In the genomic region with DNA sequence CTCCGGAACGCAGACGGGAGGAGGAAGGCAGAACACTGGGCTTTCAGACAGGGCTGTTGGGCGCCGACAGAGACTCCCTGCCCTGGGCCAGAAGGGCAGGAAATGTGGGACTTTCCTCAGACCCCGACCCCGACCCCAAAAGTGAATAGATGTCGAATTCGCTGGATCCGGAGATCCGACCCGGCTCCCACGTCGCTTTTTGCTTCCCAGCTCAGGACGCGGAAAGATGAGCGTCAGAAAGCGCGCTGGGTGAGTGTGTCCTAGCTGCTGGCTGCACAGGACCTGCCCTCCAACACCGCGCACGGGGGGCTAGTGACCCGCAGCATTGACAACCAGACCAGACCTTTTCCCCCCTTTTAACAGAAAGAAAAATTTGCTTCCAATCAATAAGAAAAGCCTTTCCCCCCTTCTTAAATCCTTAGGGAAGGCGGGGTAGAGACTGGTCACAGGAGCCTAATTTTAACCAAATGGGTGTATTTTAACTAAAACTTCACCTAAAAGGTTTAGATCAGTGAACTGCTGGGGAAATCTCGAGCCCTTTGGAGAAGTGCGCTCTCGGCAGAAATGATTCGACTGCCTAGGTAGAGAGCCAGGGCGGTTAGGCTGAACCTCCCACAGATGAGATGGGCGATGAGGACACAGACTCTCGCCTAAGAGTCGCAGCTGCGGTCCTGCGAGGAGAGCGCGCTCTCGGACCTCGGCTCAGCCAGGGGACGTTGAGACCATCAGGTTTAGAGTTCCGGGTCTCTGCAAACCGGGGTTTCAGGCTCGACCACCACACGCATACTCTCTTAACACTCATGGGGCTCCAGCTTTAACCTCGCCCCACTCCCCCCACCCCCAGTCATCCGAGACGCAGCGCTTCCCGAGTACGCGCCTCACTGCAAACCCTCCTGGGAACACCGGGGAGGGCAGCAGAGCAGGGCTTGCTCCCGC, we compare ENCODE assay signal across 9 mouse cellular contexts. TPM values are rescaled to one million over a fixed set of nuclear protein-coding genes. Genes with fewer than 3 reads are reported as not detected.
A peak's percentile ranks its signal among the peaks of the same experiment; 100 is the strongest.
DNase-seq lines count a peak whose midpoint lies in the region; ATAC-seq lines count a peak whose summit lies in the region.
"Had no signal": no experiment of that assay in that cellular context is flagged by ENCODE, and none has a peak within 500 bp of the region (broad histone marks: within the 10 kb centered on the region; RNA-seq: fewer than 3 reads in every experiment).

No protein-coding gene starts in this region.

- no peak for ATAC-seq in lung, embryonic 15.5 days (ENCODE audit: borderline replicate concordance, extremely low read depth, low FRiP score, low TSS enrichment)
- ATAC-seq in forebrain, embryonic 11.5 days (replicated peaks; ENCODE audit: low FRiP score): no peak
- ATAC-seq in limb, embryonic 12.5 days (ENCODE audit: insufficient number of reproducible peaks, insufficient read depth, low FRiP score, low TSS enrichment, low read depth): no peak
- ATAC-seq in stomach, embryonic 14.5 days (ENCODE audit: insufficient number of reproducible peaks, insufficient read depth, low FRiP score, low read depth): no peak
- no peak for ATAC-seq in inflammation-experienced regulatory T-cells, adult 6 months

- H3K9ac ChIP-seq in lung, embryonic 15.5 days: no peak overlapping the region
- no peak overlapping the region for H3K9ac ChIP-seq in forebrain, embryonic 11.5 days (ENCODE audit: low read length)
- 0 out of 2 replicates have a peak overlapping the region, but pooled peaks have one; percentile 31 for H3K9ac ChIP-seq in limb, embryonic 12.5 days (replicated peaks)
- H3K9ac ChIP-seq in stomach, embryonic 14.5 days (replicated peaks; ENCODE audit: low read depth, low read length): no peak overlapping the region

- no peaks in the 10 kb centered on the region for H3K36me3 ChIP-seq in lung, embryonic 15.5 days
- no peaks in the 10 kb centered on the region for H3K36me3 ChIP-seq in forebrain, embryonic 11.5 days (ENCODE audit: control insufficient read depth, insufficient read depth, low read length)
- no peaks in the 10 kb centered on the region for H3K36me3 ChIP-seq in limb, embryonic 12.5 days
- no peaks in the 10 kb centered on the region for H3K36me3 ChIP-seq in stomach, embryonic 14.5 days (ENCODE audit: control insufficient read depth, insufficient read depth, low read length)

- H3K4me3 ChIP-seq in lung, embryonic 15.5 days: peak overlapping the region; percentile 52
- H3K4me3 ChIP-seq in forebrain, embryonic 11.5 days (ENCODE audit: low read depth, low read length): peak overlapping the region; percentile 26
- peak overlapping the region; percentile 36 for H3K4me3 ChIP-seq in limb, embryonic 12.5 days (replicated peaks)
- H3K4me3 ChIP-seq in stomach, embryonic 14.5 days (ENCODE audit: low read depth, low read length): peak overlapping the region; percentile 19

- H3K4me1 ChIP-seq in lung, embryonic 15.5 days: peaks cover 30% of the 10 kb centered on the region
- peaks cover 14% of the 10 kb centered on the region for H3K4me1 ChIP-seq in forebrain, embryonic 11.5 days (replicated peaks; ENCODE audit: control insufficient read depth, insufficient read depth, low read length)
- peaks cover 48% of the 10 kb centered on the region for H3K4me1 ChIP-seq in limb, embryonic 12.5 days (replicated peaks)
- 0 out of 2 replicates have a peak, but pooled peaks cover 4% of the 10 kb centered on the region for H3K4me1 ChIP-seq in stomach, embryonic 14.5 days (ENCODE audit: control insufficient read depth, insufficient read depth, low read length)

- H3K9me3 ChIP-seq in lung, embryonic 15.5 days: no peaks in the 10 kb centered on the region
- no peaks in the 10 kb centered on the region for H3K9me3 ChIP-seq in forebrain, embryonic 11.5 days (ENCODE audit: control insufficient read depth, low read length)
- no peaks in the 10 kb centered on the region for H3K9me3 ChIP-seq in limb, embryonic 12.5 days
- H3K9me3 ChIP-seq in stomach, embryonic 14.5 days (ENCODE audit: control insufficient read depth, low read depth, low read length): no peaks in the 10 kb centered on the region

- no peak for DNase-seq in lung, postnatal 4 days
- DNase-seq in forebrain, embryonic 11.5 days (ENCODE audit: low spot score): peak; percentile 71
- DNase-seq in gastrocnemius, adult 8-10 months (ENCODE audit: low spot score in 2 of 2): no peak
- DNase-seq in adrenal gland, postnatal 25 days: no peak

- H3K4me2 ChIP-seq in lung, embryonic 15.5 days: peak overlapping the region; percentile 97
- peak overlapping the region; percentile 51 for H3K4me2 ChIP-seq in forebrain, embryonic 11.5 days (ENCODE audit: low read depth, low read length, severe bottlenecking)
- H3K4me2 ChIP-seq in limb, embryonic 12.5 days: peak overlapping the region; percentile 95
- H3K4me2 ChIP-seq in stomach, embryonic 14.5 days (replicated peaks; ENCODE audit: low read depth, low read length): peak overlapping the region; percentile 28

- peaks cover 78% of the 10 kb centered on the region for H3K27me3 ChIP-seq in lung, embryonic 15.5 days
- H3K27me3 ChIP-seq in forebrain, embryonic 11.5 days (ENCODE audit: control insufficient read depth, insufficient read depth, low read length): peaks cover 64% of the 10 kb centered on the region
- H3K27me3 ChIP-seq in limb, embryonic 12.5 days: peaks cover 83% of the 10 kb centered on the region
- H3K27me3 ChIP-seq in stomach, embryonic 14.5 days (ENCODE audit: control insufficient read depth, insufficient read depth, low read length): peaks cover 36% of the 10 kb centered on the region

- H3K27ac ChIP-seq in lung, embryonic 15.5 days: no peak overlapping the region
- no peak overlapping the region for H3K27ac ChIP-seq in forebrain, embryonic 11.5 days (ENCODE audit: low read depth, low read length)
- H3K27ac ChIP-seq in limb, embryonic 12.5 days: no peak overlapping the region
- H3K27ac ChIP-seq in stomach, embryonic 14.5 days (ENCODE audit: low read length): no peak overlapping the region

- under 1% methylated on average over 52 of the region's 52 CpGs for WGBS in lung, embryonic 15.5 days
- under 1% methylated on average over 52 of the region's 52 CpGs for WGBS in forebrain, embryonic 11.5 days
- WGBS in limb, embryonic 12.5 days: under 1% methylated on average over 52 of the region's 52 CpGs
- under 1% methylated on average over 52 of the region's 52 CpGs for WGBS in stomach, embryonic 14.5 days

RNA-seq across cellular contexts. Expression of a gene that starts 1.8 kb away (rescaled TPM):
- polyA plus RNA-seq in lung, embryonic 15.5 days (2015; fragmentation: Nextera tagmentation; extraction: Ambion mirVana): 2.3 and 3.3 TPM in 2 replicates
- 5.3 and 5.4 TPM in 2 replicates for polyA plus RNA-seq in forebrain, embryonic 11.5 days (2014; fragmentation: Nextera tagmentation; extraction: Ambion mirVana)
- polyA plus RNA-seq in limb, embryonic 12.5 days (2016; fragmentation: Nextera tagmentation; extraction: Ambion mirVana): 9.1 and 10.3 TPM in 2 replicates
- polyA plus RNA-seq in stomach, embryonic 14.5 days (2014; fragmentation: Nextera tagmentation; extraction: Ambion mirVana): 4.7 and 6.3 TPM in 2 replicates
- polyA plus RNA-seq in inflammation-experienced regulatory T-cells, adult 6 months (2017; shearing (Covaris generic)): not detected
- total RNA-seq in gastrocnemius, adult 8-10 months (2022): 10 to 100 TPM in 3 of 4 experiments, 1 to 10 TPM in 1; 9.1 to 25.8 (median 17.9) TPM
- total RNA-seq in adrenal gland, postnatal 25 days (2021): 9.4 and 9.7 TPM in 2 replicates
- total RNA-seq: granulocyte monocyte progenitor cell, adult 5-6 weeks had no signal

RNA-seq across cellular contexts. Expression of a gene that starts 34.7 kb away (rescaled TPM):
- 0.36 TPM in 2 replicates for polyA plus RNA-seq in lung, embryonic 15.5 days (2015; fragmentation: Nextera tagmentation; extraction: Ambion mirVana)
- polyA plus RNA-seq in forebrain, embryonic 11.5 days (2014; fragmentation: Nextera tagmentation; extraction: Ambion mirVana): not detected in 2 replicates
- polyA plus RNA-seq in limb, embryonic 12.5 days (2016; fragmentation: Nextera tagmentation; extraction: Ambion mirVana): not detected in 2 replicates
- polyA plus RNA-seq in stomach, embryonic 14.5 days (2014; fragmentation: Nextera tagmentation; extraction: Ambion mirVana): not detected in 2 replicates
- not detected for polyA plus RNA-seq in inflammation-experienced regulatory T-cells, adult 6 months (2017; shearing (Covaris generic))
- 1 to 10 TPM; 1.6 to 3.4 (median 2.1) TPM for total RNA-seq in gastrocnemius, adult 8-10 months (2022)
- total RNA-seq in adrenal gland, postnatal 25 days (2021): 0.73 and 2.3 TPM in 2 replicates
- total RNA-seq: granulocyte monocyte progenitor cell, adult 5-6 weeks had no signal

Comparison
In these comparisons a context has a peak if more than half of its experiments do, and no peak if none do; other contexts are left out.
1. H3K4me2 ChIP-seq: peak in every context shown above with its lines; median percentile 97 in lung, embryonic 15.5 days; 95 in limb, embryonic 12.5 days; 51 in forebrain, embryonic 11.5 days; 28 in stomach, embryonic 14.5 days.